Mouse (Mus musculus) megakaryocyte, adult 5-6 weeks (primary cell): ENCODE results near the gene Mrm2. TPM values are rescaled to one million over a fixed set of nuclear protein-coding genes. Genes with fewer than 3 reads are reported as not detected.

Experiments used
- ATAC-seq: 2 replicates; pipeline ENCODE4 v1.8.0; 2016; ENCODE audit warnings: mild to moderate bottlenecking, inconsistent platforms; ENCODE audit not compliant: poor library complexity, severe bottlenecking
- total RNA-seq, 2 experiments: library from RNA; stranded (forward) in 1 of 2; stranded (reverse) in 1 of 2; fragments of 153-499, 151-499 nt in 1 of 2; fragments of 221-1000, 200-1000 nt in 1 of 2; gene quantifications; 2 replicates each; pipeline versions ENCODE4 v1.2.3 to v1.2.4; 2015 to 2017

Mrm2 gene
- total RNA-seq, 2 experiments from 2014 or later = 1.7 to 4.0 TPM

DNA sequence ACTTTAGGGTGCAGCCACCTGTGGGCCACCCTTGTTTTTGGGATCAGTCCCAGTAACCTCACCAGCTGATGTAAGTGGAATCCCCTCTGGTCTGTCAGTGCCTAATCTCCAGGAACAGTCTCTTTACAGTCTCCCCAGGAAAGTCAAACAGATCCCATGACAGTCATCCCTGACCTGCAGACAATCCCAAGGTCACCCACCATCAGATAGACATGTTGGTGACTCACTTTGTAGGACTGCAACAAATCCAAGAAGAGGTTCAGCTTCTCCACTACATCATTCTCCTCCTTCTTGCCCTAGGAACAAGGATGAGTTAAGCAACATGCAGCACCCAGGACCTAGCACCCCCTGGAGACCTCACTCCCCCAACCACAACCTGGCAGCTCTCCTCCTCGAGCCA lies 14.4 kb upstream of the Mrm2 start:
- ATAC-seq = no peak

DNA sequence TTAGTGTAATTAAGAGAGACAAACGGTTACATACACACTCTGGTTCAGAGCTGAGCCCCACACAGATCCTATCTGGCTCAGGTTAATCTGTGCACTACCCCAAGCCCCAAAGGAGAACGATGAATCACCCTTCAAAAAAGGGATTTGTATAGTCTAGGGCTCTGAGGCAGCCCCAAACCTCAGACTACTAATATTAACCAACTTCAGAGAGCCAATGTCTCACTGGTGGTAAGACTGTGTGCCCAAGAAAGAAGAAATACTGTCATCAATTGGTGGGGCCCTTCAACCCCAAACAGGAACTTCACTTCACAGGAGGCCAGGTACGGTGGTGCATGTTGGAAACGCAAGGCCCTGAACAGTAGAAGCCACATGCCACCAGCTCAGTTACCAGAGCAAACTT lies 13.5 kb upstream of the Mrm2 start:
- ATAC-seq = no peak

DNA sequence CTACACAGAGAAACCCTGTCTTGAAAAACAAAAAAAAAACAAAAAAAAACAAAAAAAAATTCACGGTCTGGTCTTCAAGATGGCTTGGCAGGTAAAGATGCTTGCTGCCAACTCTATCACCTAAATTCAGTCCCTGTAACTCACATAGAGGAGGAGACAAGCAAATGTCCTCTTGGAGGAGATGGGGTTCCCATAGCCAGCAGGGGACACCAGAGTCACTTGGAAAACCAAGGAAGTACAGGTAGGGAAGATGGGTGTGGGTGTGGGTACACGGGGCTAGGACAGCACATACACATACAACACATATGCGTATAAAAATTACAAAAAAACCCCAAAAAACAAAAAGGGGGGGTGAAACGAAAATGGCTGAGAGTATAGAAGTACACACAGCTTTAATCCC lies 11.2 kb upstream of the Mrm2 start:
- no peak for ATAC-seq

- no peak for ATAC-seq
Observed at GRCm38 (mm10) chr5:140339836-140340235, 8.1 kb upstream of the Mrm2 start.

GRCm38 (mm10) chr5:140338779-140339178 lies 7.1 kb upstream of the Mrm2 start:
- ATAC-seq = no peak

GRCm38 (mm10) chr5:140336680-140337079 lies 5.0 kb upstream of the Mrm2 start:
- no peak for ATAC-seq

DNA sequence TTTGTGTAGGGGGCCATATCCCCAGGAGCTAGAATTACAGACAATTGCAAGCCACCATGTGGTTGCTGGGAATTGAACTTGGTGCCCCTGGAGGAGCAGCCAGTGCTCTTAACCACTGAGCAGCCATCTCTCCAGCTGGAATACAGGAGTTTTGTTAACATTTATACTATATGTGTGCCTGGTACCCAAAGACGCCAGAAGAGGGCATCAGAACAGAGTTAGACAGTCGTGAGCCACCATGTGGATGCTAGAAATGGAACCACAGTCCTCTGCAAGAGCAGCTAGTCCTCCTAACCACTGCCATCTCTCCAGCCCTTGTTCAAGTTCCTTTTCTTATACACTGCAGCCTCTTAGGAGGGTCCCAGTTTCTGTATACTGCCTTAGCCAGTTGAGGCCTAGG lies 1.9 kb upstream of the Mrm2 start:
- no peak for ATAC-seq

- ATAC-seq = no peak
Observed at GRCm38 (mm10) chr5:140332519-140332918, 821 bp upstream of the Mrm2 start.

DNA sequence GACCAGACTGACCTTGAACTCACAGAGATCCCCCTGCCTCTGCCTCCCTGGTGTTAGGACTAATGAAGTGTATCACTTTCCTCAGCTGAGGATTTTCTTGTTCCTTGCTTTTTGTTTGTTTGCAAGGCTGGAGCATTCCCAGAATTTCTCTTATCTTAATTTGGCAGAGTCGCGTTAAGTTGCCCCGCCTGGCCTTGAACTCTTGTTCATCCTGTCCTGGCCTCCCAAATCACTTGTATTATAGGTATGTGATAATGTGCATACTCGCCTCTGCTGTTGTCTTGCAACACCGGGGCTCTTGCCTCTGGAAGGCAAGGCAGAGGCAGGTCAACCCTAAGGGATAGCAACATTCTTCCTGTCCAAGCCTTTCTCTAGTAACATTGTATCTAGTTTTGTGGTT lies 7.6 kb downstream of the Mrm2 start:
- ATAC-seq = no peak

DNA sequence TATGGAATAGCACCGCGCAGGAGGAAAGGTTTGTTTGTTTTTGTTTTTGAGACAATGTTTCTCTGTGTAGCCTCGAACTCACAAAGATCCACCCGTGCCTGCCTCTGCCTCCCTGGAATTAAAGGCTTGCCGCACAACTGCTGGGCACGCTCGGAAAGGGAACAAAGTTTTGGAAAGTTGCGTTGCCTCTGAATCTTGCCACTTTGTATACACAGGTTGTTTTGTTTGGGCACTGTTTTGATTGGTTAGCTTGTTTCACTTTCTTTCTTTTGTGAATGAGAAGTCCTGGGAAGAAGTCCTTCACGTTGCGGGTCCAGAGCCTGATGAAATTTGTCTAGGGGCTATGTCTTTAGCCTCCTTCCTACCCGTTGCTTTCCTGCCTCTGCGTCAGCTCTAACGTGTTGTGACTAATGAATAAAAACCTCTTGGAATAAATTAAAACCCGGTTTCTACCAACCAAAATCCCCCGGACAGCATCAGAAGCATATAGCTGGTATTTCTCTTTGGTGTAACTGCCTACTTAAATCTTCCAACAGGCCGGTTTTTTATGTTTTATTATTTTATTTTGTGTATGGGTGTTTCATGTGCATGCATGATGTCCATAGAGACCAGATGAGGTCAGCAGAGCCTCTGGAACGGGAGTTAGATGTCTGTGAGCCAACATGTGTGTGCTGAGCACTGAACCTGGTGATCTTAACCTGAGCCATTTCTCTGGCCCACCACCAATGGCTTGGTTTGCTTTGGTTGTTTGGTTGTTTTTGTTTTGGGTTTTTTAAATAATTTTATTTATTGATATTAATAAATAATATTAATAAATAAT lies 9.7 kb downstream of the Mrm2 start:
- ATAC-seq = peak; percentile 34

GRCm38 (mm10) chr5:140321042-140321755 lies 10.5 kb downstream of the Mrm2 start, which contains the start of the genes Mad1l1 and Nudt1:
Mad1l1 (minus strand) TSS chr5:140321552.
Nudt1 (plus strand) TSS chr5:140321656.
- peak; percentile 96 for ATAC-seq

GRCm38 (mm10) chr5:140316716-140317115 lies 15.0 kb downstream of the Mrm2 start:
- ATAC-seq = no peak

DNA sequence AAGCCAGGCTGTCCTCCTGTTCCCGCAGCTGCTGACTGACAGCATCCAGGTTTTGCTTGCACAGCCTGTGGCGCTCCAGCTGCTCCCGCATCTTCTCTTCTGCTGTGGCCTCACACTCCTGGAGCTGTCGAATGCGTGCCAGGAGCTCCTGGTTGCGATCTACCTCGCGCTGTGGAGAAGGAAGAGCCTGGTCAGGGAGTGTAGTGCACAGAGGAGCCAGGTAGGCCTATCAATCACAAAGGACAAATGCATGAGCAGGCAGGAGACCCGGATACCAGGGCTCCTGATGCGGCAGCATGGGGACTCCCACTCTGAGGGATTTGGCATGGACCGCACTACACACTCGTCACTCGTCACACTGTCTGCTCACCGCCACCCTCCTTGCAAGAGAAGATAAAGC lies 24.1 kb downstream of the Mrm2 start:
- ATAC-seq = no peak

DNA sequence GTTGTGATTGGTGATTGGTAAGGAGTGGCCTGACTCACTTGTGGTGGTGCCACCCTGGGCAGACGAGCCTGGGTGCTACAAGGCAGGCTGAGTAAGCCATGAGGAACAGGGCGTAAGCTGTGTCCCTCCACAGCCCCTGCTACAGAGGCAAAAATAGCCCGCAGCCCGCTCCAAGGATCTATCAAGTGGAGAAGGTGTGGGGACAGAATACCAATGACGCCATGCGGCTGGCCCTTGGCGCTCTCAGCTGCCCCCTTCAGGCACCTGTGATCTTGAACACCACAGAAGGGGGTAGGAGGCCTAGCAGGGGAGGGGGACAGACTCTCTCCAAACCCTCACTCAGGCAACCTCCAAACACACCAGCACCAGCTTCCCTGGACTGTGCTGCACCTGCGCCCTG lies 25.7 kb downstream of the Mrm2 start:
- no peak for ATAC-seq

DNA sequence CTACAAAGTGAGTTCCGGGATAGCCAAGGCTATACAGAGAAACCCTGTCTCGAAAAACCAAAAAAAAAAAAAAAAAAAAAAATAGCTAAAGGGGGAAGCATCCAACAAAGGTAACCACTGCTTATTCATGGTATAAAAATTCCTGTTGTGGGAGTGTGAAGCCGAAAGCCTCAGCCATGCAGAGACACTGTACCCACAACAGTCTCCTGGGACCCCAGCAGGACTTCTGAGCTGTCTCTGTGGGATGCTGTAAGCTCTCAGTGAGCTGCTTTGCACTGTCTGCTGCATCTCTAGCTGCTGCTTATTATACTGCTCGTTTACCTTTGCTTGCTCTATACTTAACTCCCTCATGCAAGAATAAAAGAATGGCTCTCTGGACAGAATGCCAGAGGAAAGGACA lies 33.4 kb downstream of the Mrm2 start:
- no peak for ATAC-seq

- 0 out of 2 replicates have a peak, but pooled peaks have one; percentile 33 for ATAC-seq
Observed at GRCm38 (mm10) chr5:140292152-140292551, 39.5 kb downstream of the Mrm2 start.

- ATAC-seq = no peak
Observed at GRCm38 (mm10) chr5:140289161-140289560, 42.5 kb downstream of the Mrm2 start.

DNA sequence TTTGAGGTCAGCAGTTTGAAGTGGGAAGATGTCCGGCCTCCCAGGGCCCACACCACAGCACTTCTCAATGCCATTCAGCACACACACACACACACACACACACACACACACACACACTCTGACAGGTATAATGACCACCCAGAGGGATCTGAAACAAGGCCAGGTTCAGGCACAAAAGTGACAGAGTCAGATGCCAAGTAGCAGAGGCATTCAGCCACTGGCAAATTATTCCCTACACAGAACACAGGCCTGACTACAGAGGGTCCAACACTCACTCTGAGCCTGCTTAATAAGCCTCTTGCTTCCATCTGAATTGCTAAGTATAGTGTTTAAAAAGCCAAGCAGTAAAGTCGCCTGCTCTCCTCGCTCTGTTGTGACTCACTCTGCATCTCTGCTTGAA lies 43.4 kb downstream of the Mrm2 start:
- no peak for ATAC-seq

GRCm38 (mm10) chr5:140284761-140285160 lies 46.9 kb downstream of the Mrm2 start:
- no peak for ATAC-seq

- no peak for ATAC-seq
Observed at GRCm38 (mm10) chr5:140284011-140284410, 47.7 kb downstream of the Mrm2 start.

DNA sequence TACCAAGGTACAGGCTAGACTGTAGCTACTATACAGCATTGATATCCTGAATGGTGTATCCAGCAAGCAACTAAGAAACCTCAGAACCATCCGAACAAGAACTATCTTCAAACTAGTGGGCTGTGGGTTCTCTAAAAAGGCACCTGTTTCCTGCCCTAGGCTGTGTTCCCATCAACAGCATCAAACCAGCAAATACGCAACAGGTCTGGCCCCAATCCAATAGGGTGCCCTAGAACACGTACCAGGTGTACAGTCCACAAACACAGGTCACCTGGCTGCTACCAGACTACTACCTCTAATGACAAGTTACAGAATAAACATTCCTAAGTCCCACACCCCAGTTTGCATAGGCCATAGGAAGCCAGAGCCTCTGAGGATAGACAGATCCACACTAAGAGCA lies 48.8 kb downstream of the Mrm2 start:
- ATAC-seq = no peak

DNA sequence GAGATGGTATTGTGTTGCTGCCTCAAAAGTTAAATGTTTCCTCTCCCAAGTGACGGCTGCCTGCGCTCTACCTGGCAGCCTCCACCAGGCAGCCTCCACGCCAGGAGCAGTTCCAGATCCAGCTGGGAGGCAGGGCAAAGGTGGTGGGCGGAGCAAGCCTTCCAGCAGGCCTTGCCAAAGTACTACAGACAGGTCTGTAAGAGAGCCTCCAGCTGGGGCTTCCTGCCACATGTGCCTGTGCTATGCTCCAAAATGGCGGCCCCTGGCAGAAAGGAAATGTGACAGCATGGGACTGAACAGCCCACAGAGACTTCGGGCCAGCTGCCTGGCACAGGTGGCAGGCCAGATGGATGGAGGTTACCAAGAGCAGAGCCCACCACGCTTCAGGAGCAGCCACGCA lies 49.3 kb downstream of the Mrm2 start:
- no peak for ATAC-seq
